Mouse (Mus musculus) liver, embryonic 13.5 days (tissue): Measurements from ENCODE around the gene Tmem235. TPM values are rescaled to one million over a fixed set of nuclear protein-coding genes. Genes with fewer than 3 reads are reported as not detected.

Source experiments
- ATAC-seq: fragments of 200-750 bp; cut with Nextera tagmentation; 2 replicates; pipeline ENCODE4 v1.8.0; 2017; ENCODE audit warnings: low read depth, mild to moderate bottlenecking, moderate number of reproducible peaks, moderate library complexity
- DNase-seq: peaks from one replicate; pipeline ENCODE4 v3.0.0; 2022
- H3K27ac ChIP-seq: fragments of 300-500 bp; sonication (generic); 2 replicates; pipeline ENCODE4 v1.5.1; 2015; ENCODE audit warnings: moderate library complexity, mild to moderate bottlenecking, inconsistent platforms
- H3K27me3 ChIP-seq: fragments of 300-500 bp; sonication (generic); 2 replicates; pipeline ENCODE4 v1.6.1; 2015; ENCODE audit warnings: mild to moderate bottlenecking, inconsistent platforms
- H3K36me3 ChIP-seq: fragments of 300-500 bp; sonication (generic); 2 replicates; pipeline ENCODE4 v1.6.1; 2015; ENCODE audit warnings: mild to moderate bottlenecking, inconsistent platforms
- H3K4me1 ChIP-seq: fragments of 300-500 bp; sonication (generic); replicated peaks from 2 replicates; pipeline ENCODE4 v1.6.1; 2015; ENCODE audit warnings: inconsistent platforms
- H3K4me2 ChIP-seq: fragments of 300-500 bp; sonication (generic); 2 replicates; pipeline ENCODE4 v1.6.1; 2015; ENCODE audit warnings: inconsistent platforms, mild to moderate bottlenecking, moderate library complexity
- H3K4me3 ChIP-seq: fragments of 300-500 bp; sonication (generic); replicated peaks from 2 replicates; pipeline ENCODE4 v1.5.1; 2015; ENCODE audit warnings: mild to moderate bottlenecking, inconsistent platforms
- H3K9ac ChIP-seq: fragments of 300-500 bp; sonication (generic); 2 replicates; pipeline ENCODE4 v1.6.1; 2015; ENCODE audit warnings: mild to moderate bottlenecking, inconsistent platforms
- H3K9me3 ChIP-seq: fragments of 300-500 bp; sonication (generic); replicated peaks from 2 replicates; pipeline ENCODE4 v1.6.1; 2016; ENCODE audit warnings: inconsistent platforms
- WGBS: fragments of 180-500 bp; shearing (Covaris S2); methylation state at CpG from one replicate; pipeline ENCODE4 v1.1.7; 2015; ENCODE audit not compliant: insufficient replicate concordance; 5-methylcytosine and 5-hydroxymethylcytosine counted together
- polyA plus RNA-seq: library from polyadenylated mRNA; unstranded; fragments of >200 nt; fragmentation: Nextera tagmentation; extraction: Ambion mirVana; gene quantifications from 2 replicates; pipeline ENCODE4 v1.2.1, GENCODE M21; 2015

Gene Tmem235
- polyA plus RNA-seq, 1 experiment from 2014 or later: not detected

- H3K9ac ChIP-seq: no peak overlapping the region
- no peaks in the 10 kb centered on the region for H3K9me3 ChIP-seq
- H3K4me3 ChIP-seq: no peak overlapping the region
- peaks cover 30% of the 10 kb centered on the region for H3K4me1 ChIP-seq
- DNase-seq (no peak), ATAC-seq (no peak)
- 74% methylated on average over 19 of the region's 19 CpGs for WGBS
- H3K4me2 ChIP-seq: no peak overlapping the region
- H3K27ac ChIP-seq: no peak overlapping the region
- H3K27me3 ChIP-seq: peaks cover 40% of the 10 kb centered on the region
- no peaks in the 10 kb centered on the region for H3K36me3 ChIP-seq
These were observed 31.1 kb downstream of the Tmem235 start for GRCm38 (mm10) chr11:117891581-117892175.

- H3K4me2 ChIP-seq: no peak overlapping the region
- no peak overlapping the region for H3K4me3 ChIP-seq
- ATAC-seq (no peak), DNase-seq (no peak)
- peaks cover 40% of the 10 kb centered on the region for H3K27me3 ChIP-seq
- H3K9me3 ChIP-seq: no peaks in the 10 kb centered on the region
- no peak overlapping the region for H3K27ac ChIP-seq
- WGBS: 47% methylated on average over 6 of the region's 6 CpGs
- peaks cover 28% of the 10 kb centered on the region for H3K4me1 ChIP-seq
- H3K36me3 ChIP-seq: no peaks in the 10 kb centered on the region
- H3K9ac ChIP-seq: no peak overlapping the region
These were observed 31.6 kb downstream of the Tmem235 start for GRCm38 (mm10) chr11:117892199-117892598.

GRCm38 (mm10) chr11:117894676-117895075 lies 34.1 kb downstream of the Tmem235 start:
- 33% methylated on average over 10 of the region's 10 CpGs for WGBS
- no peak overlapping the region for H3K4me3 ChIP-seq
- no peak overlapping the region for H3K9ac ChIP-seq
- H3K4me1 ChIP-seq: peaks cover 14% of the 10 kb centered on the region
- no peaks in the 10 kb centered on the region for H3K9me3 ChIP-seq
- no peak overlapping the region for H3K27ac ChIP-seq
- H3K36me3 ChIP-seq: no peaks in the 10 kb centered on the region
- peaks cover 22% of the 10 kb centered on the region for H3K27me3 ChIP-seq
- ATAC-seq (no peak), DNase-seq (no peak)
- H3K4me2 ChIP-seq: no peak overlapping the region

- Histone ChIP-seq H3K4me1 (no peaks in the 10 kb centered on the region), H3K36me3 (no peaks in the 10 kb centered on the region), H3K4me3 (no peak overlapping the region), H3K4me2 (no peak overlapping the region), H3K9ac (no peak overlapping the region), H3K27ac (no peak overlapping the region), H3K9me3 (no peaks in the 10 kb centered on the region), H3K27me3 (peaks cover 3% of the 10 kb centered on the region; the same call in 1 of the 2 replicates)
- DNase-seq (no peak), ATAC-seq (no peak)
- 36% methylated on average over 2 of the region's 2 CpGs for WGBS
These were observed 36.0 kb downstream of the Tmem235 start for GRCm38 (mm10) chr11:117896533-117896932.

GRCm38 (mm10) chr11:117902282-117902681 lies 41.7 kb downstream of the Tmem235 start:
- H3K9me3 ChIP-seq: no peaks in the 10 kb centered on the region
- no peak overlapping the region for H3K4me3 ChIP-seq
- ATAC-seq: no peak
- no peaks in the 10 kb centered on the region for H3K27me3 ChIP-seq
- no peak overlapping the region for H3K9ac ChIP-seq
- WGBS: 60% methylated on average over 2 of the region's 2 CpGs
- H3K36me3 ChIP-seq: no peaks in the 10 kb centered on the region
- no peak for DNase-seq
- H3K27ac ChIP-seq: no peak overlapping the region
- no peaks in the 10 kb centered on the region for H3K4me1 ChIP-seq
- no peak overlapping the region for H3K4me2 ChIP-seq

- no peak overlapping the region for H3K27ac ChIP-seq
- H3K4me1 ChIP-seq: no peaks in the 10 kb centered on the region
- no peak for DNase-seq
- ATAC-seq: no peak
- no peak overlapping the region for H3K4me3 ChIP-seq
- no peaks in the 10 kb centered on the region for H3K9me3 ChIP-seq
- no peaks in the 10 kb centered on the region for H3K27me3 ChIP-seq
- WGBS: 57% methylated on average over 8 of the region's 8 CpGs
- no peak overlapping the region for H3K4me2 ChIP-seq
- H3K9ac ChIP-seq: no peak overlapping the region
- no peaks in the 10 kb centered on the region for H3K36me3 ChIP-seq
These were observed 43.9 kb downstream of the Tmem235 start for GRCm38 (mm10) chr11:117904442-117904841.

- no peak overlapping the region for H3K27ac ChIP-seq
- no peak for ATAC-seq
These were observed 48.8 kb downstream of the Tmem235 start for GRCm38 (mm10) chr11:117909337-117909736.

GRCm38 (mm10) chr11:117912684-117913352 lies 52.3 kb downstream of the Tmem235 start:
- WGBS: 19% methylated on average over 13 of the region's 13 CpGs
- peak overlapping the region; percentile 24 for H3K4me3 ChIP-seq
- peak; percentile 73 for ATAC-seq

More at GRCm38 (mm10) chr11:117909337-117909736, 48.8 kb downstream of the Tmem235 start:
- no peak overlapping the region for H3K4me2 ChIP-seq
- peaks cover 27% of the 10 kb centered on the region for H3K4me1 ChIP-seq
- no peak for DNase-seq
- H3K36me3 ChIP-seq: no peaks in the 10 kb centered on the region
- no peak overlapping the region for H3K4me3 ChIP-seq
- 50% methylated on average over 8 of the region's 8 CpGs for WGBS
- peaks cover 7% of the 10 kb centered on the region; the same call in 1 of the 2 replicates for H3K27me3 ChIP-seq
- no peak overlapping the region for H3K9ac ChIP-seq
- H3K9me3 ChIP-seq: no peaks in the 10 kb centered on the region

GRCm38 (mm10) chr11:117914531-117914930 lies 54.0 kb downstream of the Tmem235 start:
- 11% methylated on average over 12 of the region's 12 CpGs for WGBS
- ATAC-seq (peak; percentile 96), DNase-seq (peak; percentile 77)
- Histone ChIP-seq H3K9me3 (peaks cover 9% of the 10 kb centered on the region), H3K9ac (peak overlapping the region; percentile 58), H3K36me3 (no peaks in the 10 kb centered on the region), H3K4me1 (peaks cover 48% of the 10 kb centered on the region), H3K4me3 (0 out of 2 replicates have a peak overlapping the region, but pooled peaks have one; percentile 11), H3K27ac (peak overlapping the region; percentile 85), H3K27me3 (peaks cover 14% of the 10 kb centered on the region; the same call in 1 of the 2 replicates), H3K4me2 (peak overlapping the region; percentile 47)

More at GRCm38 (mm10) chr11:117912684-117913352, 52.3 kb downstream of the Tmem235 start:
- H3K27me3 ChIP-seq: peaks cover 8% of the 10 kb centered on the region; the same call in 1 of the 2 replicates
- H3K9me3 ChIP-seq: peaks cover 9% of the 10 kb centered on the region
- peak overlapping the region; percentile 47 for H3K4me2 ChIP-seq
- peak overlapping the region; percentile 58 for H3K9ac ChIP-seq
- DNase-seq: peak; percentile 67
- H3K27ac ChIP-seq: peak overlapping the region; percentile 85
- H3K4me1 ChIP-seq: peaks cover 41% of the 10 kb centered on the region
- no peaks in the 10 kb centered on the region for H3K36me3 ChIP-seq
